Mouse (Mus musculus): ENCODE measurements around the gene Zfp760. TPM values are rescaled to one million over a fixed set of nuclear protein-coding genes. Genes with fewer than 3 reads are reported as not detected.

Gene Zfp760
- 0.67 TPM for total RNA-seq (2023)

DNA sequence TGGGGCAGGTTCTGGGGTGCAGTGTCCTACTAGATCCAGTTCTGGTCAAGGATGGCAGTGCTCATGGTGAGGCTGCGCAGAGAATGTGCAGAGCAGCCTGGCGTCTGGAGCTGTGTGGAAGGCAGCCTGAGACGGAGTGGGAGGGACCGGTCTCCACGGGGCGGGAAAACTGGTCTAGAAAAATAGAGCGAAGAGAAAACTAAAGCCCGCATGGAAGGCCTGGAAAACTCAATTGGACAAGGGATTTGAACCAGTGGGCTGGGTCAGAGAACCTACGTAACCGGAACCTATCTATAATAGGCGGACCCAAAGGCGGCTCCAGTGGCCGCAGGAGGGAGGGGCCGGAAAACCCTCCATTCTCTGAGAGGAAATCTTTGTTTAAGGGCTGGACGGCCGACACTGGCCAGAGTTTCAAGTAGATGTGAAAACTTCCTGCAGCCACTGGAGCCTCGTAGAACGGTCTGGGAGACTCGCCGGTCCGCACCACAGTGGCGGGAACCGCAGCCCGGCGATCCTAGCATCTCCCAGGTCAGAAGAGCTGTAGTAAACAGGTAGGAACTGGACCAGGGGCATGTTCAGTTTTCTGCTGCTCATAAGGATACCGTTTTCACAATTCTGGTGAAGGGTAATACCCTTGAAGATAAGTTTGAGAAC, at the start of gene Zfp760:
Gene Zfp760, plus strand, starts transcription at position 399 of the 654 bp plus-strand sequence.

DNA sequence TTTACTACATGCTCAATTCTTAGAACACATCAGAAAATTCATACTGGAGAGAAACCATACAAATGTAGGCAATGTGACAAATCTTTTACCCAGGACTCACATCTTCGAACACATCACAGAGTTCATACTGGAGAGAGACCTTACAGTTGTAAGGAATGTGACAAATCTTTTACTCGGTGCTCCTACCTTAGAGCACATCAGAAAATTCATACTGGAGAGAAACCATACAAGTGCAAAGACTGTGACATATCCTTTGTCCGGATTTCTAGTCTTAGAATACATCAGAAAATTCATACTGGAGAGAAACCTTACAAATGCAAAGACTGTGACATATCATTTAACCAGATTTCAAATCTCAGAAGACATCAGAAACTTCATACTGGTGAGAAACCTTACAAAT, 16.0 kb upstream of the Zfp760 start, which contains the start of gene Gm10226:
Gene Gm10226, plus strand, starts transcription at position 301 of the 400 bp plus-strand sequence.

DNA sequence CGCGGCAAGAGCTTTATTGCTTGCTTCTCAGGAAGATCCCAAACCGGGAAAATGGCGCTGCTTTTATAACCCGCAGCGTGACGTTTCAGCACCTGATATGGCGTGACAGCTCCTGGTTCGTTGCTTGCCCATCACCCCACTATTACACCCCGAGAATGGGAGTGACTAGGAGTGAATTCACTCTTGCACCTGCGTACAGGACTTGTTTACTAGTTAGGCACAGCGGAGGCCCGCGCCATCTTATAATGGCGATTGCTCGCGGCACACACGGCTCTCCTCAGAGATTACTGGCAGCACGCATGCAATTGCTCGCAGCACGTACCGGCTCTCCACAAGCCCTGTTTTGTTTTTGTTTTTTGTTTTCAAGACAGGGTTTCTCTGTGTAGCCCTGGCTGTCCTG, 23.0 kb downstream of the Zfp760 start, which contains the start of gene Zfp229:
Gene Zfp229, plus strand, starts transcription at position 301 of the 400 bp plus-strand sequence.

Other genes starting within 250 kb of the Zfp760 start
- 35.9 TPM for gene Zfp53, start 218.7 kb upstream of the Zfp760 start, total RNA-seq (2023)
- gene Zfp52, start 172.2 kb upstream of the Zfp760 start, total RNA-seq (2023) = 5.1 TPM
- gene Zfp948, start 140.7 kb upstream of the Zfp760 start, total RNA-seq (2023) = 0.82 TPM
- gene Zfp983, start 57.1 kb upstream of the Zfp760 start, total RNA-seq (2023) = 6.9 TPM
- 6.3 TPM for gene Gm10226, start 15.9 kb upstream of the Zfp760 start, total RNA-seq (2023)
- gene Zfp229, start 23.1 kb downstream of the Zfp760 start, total RNA-seq (2023) = 0.50 TPM
- gene Zfp820, start 138.0 kb downstream of the Zfp760 start, total RNA-seq (2023) = 0.70 TPM
- gene Zfp995, start 202.2 kb downstream of the Zfp760 start, total RNA-seq (2023) = 11.4 TPM